Mouse (Mus musculus) heart, embryonic 15.5 days (tissue): ENCODE data around the gene Efcab9. TPM values are rescaled to one million over a fixed set of nuclear protein-coding genes. Genes with fewer than 3 reads are reported as not detected.

Source experiments
- ATAC-seq: fragments of 200-750 bp; cut with Nextera tagmentation; replicated peaks from 2 replicates; pipeline ENCODE4 v1.8.0; 2017; ENCODE audit warnings: low read depth, moderate TSS enrichment; ENCODE audit not compliant: insufficient number of reproducible peaks, insufficient read depth, low FRiP score
- H3K27ac ChIP-seq: fragments of 300-500 bp; sonication (generic); 2 replicates; pipeline ENCODE4 v1.5.1; 2015; ENCODE audit warnings: mild to moderate bottlenecking, inconsistent platforms
- H3K27me3 ChIP-seq: fragments of 300-500 bp; sonication (generic); 2 replicates; pipeline ENCODE4 v1.6.1; 2015; ENCODE audit warnings: inconsistent platforms
- H3K36me3 ChIP-seq: fragments of 300-500 bp; sonication (generic); 2 replicates; pipeline ENCODE4 v1.6.1; 2015; ENCODE audit warnings: mild to moderate bottlenecking, inconsistent platforms
- H3K4me1 ChIP-seq: fragments of 300-500 bp; sonication (generic); replicated peaks from 2 replicates; pipeline ENCODE4 v1.6.1; 2015; ENCODE audit warnings: inconsistent platforms
- H3K4me2 ChIP-seq: fragments of 300-500 bp; sonication (generic); 2 replicates; pipeline ENCODE4 v1.6.1; 2015; ENCODE audit warnings: inconsistent platforms, mild to moderate bottlenecking, moderate library complexity
- H3K4me3 ChIP-seq: fragments of 300-500 bp; sonication (generic); 2 replicates; pipeline ENCODE4 v1.5.1; 2015; ENCODE audit warnings: mild to moderate bottlenecking, inconsistent platforms
- H3K9ac ChIP-seq: fragments of 300-500 bp; sonication (generic); 2 replicates; pipeline ENCODE4 v1.6.1; 2015; ENCODE audit warnings: mild to moderate bottlenecking, inconsistent platforms
- H3K9me3 ChIP-seq: fragments of 300-500 bp; sonication (generic); replicated peaks from 2 replicates; pipeline ENCODE4 v1.6.1; 2016; ENCODE audit warnings: inconsistent platforms
- WGBS: fragments of 180-500 bp; shearing (Covaris S2); methylation state at CpG from one replicate; pipeline ENCODE4 v1.1.7; 2015; ENCODE audit warnings: mixed read lengths; 5-methylcytosine and 5-hydroxymethylcytosine counted together
- polyA plus RNA-seq: library from polyadenylated mRNA; unstranded; fragments of >200 nt; fragmentation: Nextera tagmentation; extraction: Ambion mirVana; gene quantifications from 2 replicates; pipeline ENCODE4 v1.2.1, GENCODE M21; 2015

Efcab9 gene
- polyA plus RNA-seq, 1 experiment from 2014 or later = 0.19 TPM

GRCm38 (mm10) chr11:32533482-32534261 lies 1.8 kb upstream of the Efcab9 start:
- peak overlapping the region; percentile 29; the same call in 1 of the 2 replicates for H3K27ac ChIP-seq
- H3K9ac ChIP-seq = peak overlapping the region; percentile 66
- 2% methylated on average over 24 of the region's 24 CpGs for WGBS
- peak overlapping the region; percentile 86 for H3K4me3 ChIP-seq
- peak; percentile 32 for ATAC-seq
- no peaks in the 10 kb centered on the region for H3K27me3 ChIP-seq
- no peaks in the 10 kb centered on the region for H3K36me3 ChIP-seq
- peak overlapping the region; percentile 96 for H3K4me2 ChIP-seq
- no peaks in the 10 kb centered on the region for H3K9me3 ChIP-seq
- H3K4me1 ChIP-seq = peaks cover 34% of the 10 kb centered on the region

- peak within 1 kb of the TSS; percentile 59 for H3K27ac ChIP-seq
- peak within 1 kb of the TSS; percentile 66 for H3K9ac ChIP-seq
- H3K4me1 ChIP-seq = peaks cover 28% of the 10 kb centered on the region
- peak; percentile 93 for ATAC-seq
- peak within 1 kb of the TSS; percentile 96 for H3K4me2 ChIP-seq
- no peaks in the 10 kb centered on the region for H3K36me3 ChIP-seq
- under 1% methylated on average over 68 of the region's 82 CpGs for WGBS
- no peaks in the 10 kb centered on the region for H3K27me3 ChIP-seq
- H3K4me3 ChIP-seq = peak within 1 kb of the TSS; percentile 86
- no peaks in the 10 kb centered on the region for H3K9me3 ChIP-seq
These were observed 1.0 kb upstream of the Efcab9 start, which contains the start of gene Stk10 for GRCm38 (mm10) chr11:32532765-32533481. Stk10 (plus strand) TSS chr11:32533305.

- no peak overlapping the region for H3K4me2 ChIP-seq
- H3K4me1 ChIP-seq = peaks cover 27% of the 10 kb centered on the region
- 81% methylated on average over 1 of the region's 1 CpGs for WGBS
- H3K4me3 ChIP-seq = no peak overlapping the region
- H3K9me3 ChIP-seq = no peaks in the 10 kb centered on the region
- H3K36me3 ChIP-seq = no peaks in the 10 kb centered on the region
- H3K27me3 ChIP-seq = no peaks in the 10 kb centered on the region
- H3K27ac ChIP-seq = no peak overlapping the region
- no peak for ATAC-seq
- no peak overlapping the region for H3K9ac ChIP-seq
These were observed 1.7 kb downstream of the Efcab9 start for GRCm38 (mm10) chr11:32530151-32530550.

- no peak overlapping the region for H3K4me3 ChIP-seq
- H3K9me3 ChIP-seq = no peaks in the 10 kb centered on the region
- 74% methylated on average over 4 of the region's 4 CpGs for WGBS
- peaks cover 7% of the 10 kb centered on the region; the same call in 1 of the 2 replicates for H3K4me1 ChIP-seq
- no peak overlapping the region for H3K9ac ChIP-seq
- H3K27ac ChIP-seq = no peak overlapping the region
- no peaks in the 10 kb centered on the region for H3K36me3 ChIP-seq
- no peaks in the 10 kb centered on the region for H3K27me3 ChIP-seq
- no peak for ATAC-seq
- H3K4me2 ChIP-seq = no peak overlapping the region
These were observed 4.9 kb downstream of the Efcab9 start for GRCm38 (mm10) chr11:32527006-32527405.

- Histone ChIP-seq H3K27me3 (no peaks in the 10 kb centered on the region), H3K36me3 (no peaks in the 10 kb centered on the region), H3K9me3 (no peaks in the 10 kb centered on the region), H3K4me2 (no peak overlapping the region), H3K4me1 (no peaks in the 10 kb centered on the region), H3K27ac (no peak overlapping the region), H3K4me3 (no peak overlapping the region), H3K9ac (no peak overlapping the region)
- ATAC-seq = no peak
- WGBS = 77% methylated on average over 11 of the region's 11 CpGs
These were observed 7.6 kb downstream of the Efcab9 start for GRCm38 (mm10) chr11:32524122-32524920.

- no peak overlapping the region for H3K9ac ChIP-seq
- no peaks in the 10 kb centered on the region for H3K27me3 ChIP-seq
- ATAC-seq = no peak
- no peaks in the 10 kb centered on the region for H3K4me1 ChIP-seq
- no peak overlapping the region for H3K27ac ChIP-seq
- no peak overlapping the region for H3K4me3 ChIP-seq
- 76% methylated on average over 2 of the region's 2 CpGs for WGBS
- no peaks in the 10 kb centered on the region for H3K9me3 ChIP-seq
- H3K36me3 ChIP-seq = peaks cover 11% of the 10 kb centered on the region; the same call in 1 of the 2 replicates
- no peak overlapping the region for H3K4me2 ChIP-seq
These were observed 10.6 kb downstream of the Efcab9 start for GRCm38 (mm10) chr11:32521246-32521645.

GRCm38 (mm10) chr11:32519354-32519753 lies 12.5 kb downstream of the Efcab9 start:
- H3K4me3 ChIP-seq = no peak overlapping the region
- no peaks in the 10 kb centered on the region for H3K4me1 ChIP-seq
- no peak for ATAC-seq
- H3K9me3 ChIP-seq = no peaks in the 10 kb centered on the region
- no peak overlapping the region for H3K4me2 ChIP-seq
- H3K36me3 ChIP-seq = peaks cover 16% of the 10 kb centered on the region; the same call in 1 of the 2 replicates
- no peak overlapping the region for H3K9ac ChIP-seq
- WGBS = 64% methylated on average over 1 of the region's 1 CpGs
- no peaks in the 10 kb centered on the region for H3K27me3 ChIP-seq
- H3K27ac ChIP-seq = no peak overlapping the region

- WGBS = 80% methylated on average over 4 of the region's 4 CpGs
These were observed 13.1 kb downstream of the Efcab9 start for GRCm38 (mm10) chr11:32518770-32519169.

GRCm38 (mm10) chr11:32516916-32517712 lies 14.8 kb downstream of the Efcab9 start:
- Histone ChIP-seq H3K4me2 (no peak overlapping the region), H3K27ac (no peak overlapping the region), H3K9me3 (no peaks in the 10 kb centered on the region), H3K27me3 (no peaks in the 10 kb centered on the region), H3K36me3 (peaks cover 16% of the 10 kb centered on the region; the same call in 1 of the 2 replicates), H3K9ac (no peak overlapping the region), H3K4me3 (no peak overlapping the region), H3K4me1 (no peaks in the 10 kb centered on the region)
- 81% methylated on average over 8 of the region's 8 CpGs for WGBS
- ATAC-seq = no peak

More at GRCm38 (mm10) chr11:32518770-32519169, 13.1 kb downstream of the Efcab9 start:
- Histone ChIP-seq H3K27me3 (no peaks in the 10 kb centered on the region), H3K36me3 (peaks cover 16% of the 10 kb centered on the region; the same call in 1 of the 2 replicates), H3K9me3 (no peaks in the 10 kb centered on the region), H3K4me2 (no peak overlapping the region), H3K9ac (no peak overlapping the region), H3K4me3 (no peak overlapping the region), H3K4me1 (no peaks in the 10 kb centered on the region), H3K27ac (no peak overlapping the region)
- ATAC-seq = no peak

- Histone ChIP-seq H3K27me3 (no peaks in the 10 kb centered on the region), H3K4me2 (no peak overlapping the region), H3K9me3 (no peaks in the 10 kb centered on the region), H3K9ac (no peak overlapping the region), H3K4me1 (0 out of 2 replicates have a peak, but pooled peaks cover 3% of the 10 kb centered on the region), H3K27ac (no peak overlapping the region), H3K4me3 (no peak overlapping the region), H3K36me3 (peaks cover 16% of the 10 kb centered on the region; the same call in 1 of the 2 replicates)
- WGBS = 89% methylated on average over 12 of the region's 12 CpGs
- ATAC-seq = no peak
These were observed 15.8 kb downstream of the Efcab9 start for GRCm38 (mm10) chr11:32516091-32516490.
